Mouse (Mus musculus) cortical plate, adult 2 months (tissue): ENCODE data around the gene Lyrm9. TPM values are rescaled to one million over a fixed set of nuclear protein-coding genes. Genes with fewer than 3 reads are reported as not detected.

Source experiments
- H3K27ac ChIP-seq: fragments of 200-500 bp; 2 replicates; pipeline ENCODE4 v1.5.1; 2012; ENCODE audit warnings: low read length, control low read depth, inconsistent platforms; ENCODE audit not compliant: insufficient read depth
- H3K4me1 ChIP-seq: fragments of 200-500 bp; 2 replicates; pipeline ENCODE4 v1.6.1; 2011; ENCODE audit warnings: low read length; ENCODE audit not compliant: control insufficient read depth, insufficient read depth
- H3K4me3 ChIP-seq: fragments of 200-500 bp; 2 replicates; pipeline ENCODE4 v1.5.1; 2011; ENCODE audit warnings: mild to moderate bottlenecking, low read length, control low read depth; ENCODE audit not compliant: insufficient read depth
- CTCF ChIP-seq: fragments of 200-500 bp; IDR thresholded peaks from 2 replicates; pipeline ENCODE4 v1.5.1; 2011; ENCODE audit warnings: mild to moderate bottlenecking, control low read depth, low read length; ENCODE audit not compliant: insufficient read depth; ENCODE audit errors: extremely low read depth
- POLR2A ChIP-seq: fragments of 200-500 bp; IDR thresholded peaks from 2 replicates; pipeline ENCODE4 v1.6.1; 2011; ENCODE audit warnings: mild to moderate bottlenecking, low read length, control low read depth; ENCODE audit not compliant: insufficient read depth; ENCODE audit errors: extremely low read depth
- polyA plus RNA-seq: library from polyadenylated mRNA; depleted of rRNA; stranded (reverse); fragments of >200 nt; gene quantifications from 2 replicates; pipeline ENCODE4 v1.2.3, GENCODE M21; 2012

Lyrm9 gene
- polyA plus RNA-seq, 1 experiment = 20.5 TPM

- TF ChIP-seq CTCF (no peak), POLR2A (no peak)
- peak overlapping the region; percentile 80 for H3K27ac ChIP-seq
Measured at GRCm38 (mm10) chr11:78792465-78792864, 33.9 kb upstream of the Lyrm9 start.

GRCm38 (mm10) chr11:78793116-78793515, 33.3 kb upstream of the Lyrm9 start:
- Histone ChIP-seq H3K27ac (peak overlapping the region; percentile 80), H3K4me1 (peaks cover 8% of the 10 kb centered on the region; the same call in 1 of the 2 replicates), H3K4me3 (no peak overlapping the region)
- TF ChIP-seq CTCF = no peak
- TF ChIP-seq POLR2A = no peak

More at GRCm38 (mm10) chr11:78792465-78792864, 33.9 kb upstream of the Lyrm9 start:
- H3K4me1 ChIP-seq = peaks cover 8% of the 10 kb centered on the region; the same call in 1 of the 2 replicates
- no peak overlapping the region for H3K4me3 ChIP-seq

GRCm38 (mm10) chr11:78796072-78796729, 30.2 kb upstream of the Lyrm9 start:
- TF ChIP-seq POLR2A = no peak
- H3K27ac ChIP-seq = no peak overlapping the region
- peaks cover 8% of the 10 kb centered on the region; the same call in 1 of the 2 replicates for H3K4me1 ChIP-seq
- H3K4me3 ChIP-seq = no peak overlapping the region

GRCm38 (mm10) chr11:78801094-78801493, 25.3 kb upstream of the Lyrm9 start:
- peaks cover 6% of the 10 kb centered on the region for H3K4me1 ChIP-seq
- no peak overlapping the region for H3K4me3 ChIP-seq
- H3K27ac ChIP-seq = no peak overlapping the region
- TF ChIP-seq POLR2A (no peak), CTCF (no peak)

GRCm38 (mm10) chr11:78803587-78804316, 22.6 kb upstream of the Lyrm9 start:
- no peak for TF ChIP-seq POLR2A
- TF ChIP-seq CTCF = no peak
- Histone ChIP-seq H3K27ac (peak overlapping the region; percentile 8; the same call in 1 of the 2 replicates), H3K4me1 (peaks cover 9% of the 10 kb centered on the region), H3K4me3 (no peak overlapping the region)

- no peak for TF ChIP-seq POLR2A
- no peak for TF ChIP-seq CTCF
- Histone ChIP-seq H3K4me3 (no peak overlapping the region), H3K4me1 (peaks cover 9% of the 10 kb centered on the region), H3K27ac (peak overlapping the region; percentile 31)
Measured at GRCm38 (mm10) chr11:78804551-78804950, 21.8 kb upstream of the Lyrm9 start.

- H3K4me3 ChIP-seq = no peak overlapping the region
- H3K27ac ChIP-seq = peak overlapping the region; percentile 73
- H3K4me1 ChIP-seq = peaks cover 9% of the 10 kb centered on the region
- TF ChIP-seq POLR2A = no peak
- TF ChIP-seq CTCF = no peak
Measured at GRCm38 (mm10) chr11:78805198-78805597, 21.2 kb upstream of the Lyrm9 start.

GRCm38 (mm10) chr11:78805691-78806137, 20.7 kb upstream of the Lyrm9 start:
- Histone ChIP-seq H3K27ac (peak overlapping the region; percentile 73), H3K4me1 (peaks cover 9% of the 10 kb centered on the region), H3K4me3 (no peak overlapping the region)
- TF ChIP-seq POLR2A (no peak), CTCF (no peak)

- peaks cover 9% of the 10 kb centered on the region for H3K4me1 ChIP-seq
- no peak overlapping the region for H3K4me3 ChIP-seq
- peak overlapping the region; percentile 36; the same call in 1 of the 2 replicates for H3K27ac ChIP-seq
- TF ChIP-seq CTCF = no peak
- TF ChIP-seq POLR2A = no peak
Measured at GRCm38 (mm10) chr11:78807341-78808108, 18.9 kb upstream of the Lyrm9 start.

GRCm38 (mm10) chr11:78809398-78809797, 17.0 kb upstream of the Lyrm9 start:
- Histone ChIP-seq H3K4me3 (no peak overlapping the region), H3K4me1 (peaks cover 9% of the 10 kb centered on the region), H3K27ac (no peak overlapping the region)
- TF ChIP-seq POLR2A (no peak), CTCF (no peak)
